9 mouse cellular contexts compared by ENCODE assay signal in genomic region chr16:22310649-22311048, GRCm38 (mm10). TPM values are rescaled to one million over a fixed set of nuclear protein-coding genes. Genes with fewer than 3 reads are reported as not detected.
A peak's percentile ranks its signal among the peaks of the same experiment; 100 is the strongest.
DNase-seq lines count a peak whose midpoint lies in the region; ATAC-seq and TF ChIP-seq lines count a peak whose summit lies in the region.
"Had no signal": no experiment of that assay in that cellular context is flagged by ENCODE, and none has a peak within 500 bp of the region (broad histone marks: within the 10 kb centered on the region; RNA-seq: fewer than 3 reads in every experiment).

No protein-coding gene starts in this region.

- no peaks in the 10 kb centered on the region for H3K79me2 ChIP-seq in liver, adult 2 months (ENCODE audit: control insufficient read depth, insufficient read depth, low read length)

- DNase-seq in adrenal gland, adult (ENCODE audit: inconsistent age in 2 of 2, low spot score in 1 of 2): peak; percentile 17 to 71
- no peak for DNase-seq in adrenal gland, adult 8-10 months
- peak; percentile 10 for DNase-seq in liver, adult 2 months (ENCODE audit: extremely low read depth, low read depth, low spot score)
- DNase-seq in brain, embryonic 14.5 days (ENCODE audit: low read depth): peak; percentile 38
- DNase-seq in kidney, adult 8-10 months: peak; percentile 37 to 57
- peak; percentile 53 for DNase-seq in lung, postnatal 10 days
- DNase-seq in yolk sac, embryonic 10.5 days (ENCODE audit: low spot score): peak; percentile 56

- no peak for ATAC-seq in liver, embryonic 12.5 days

- TF ChIP-seq POLR2A in liver, adult 2 months (IDR thresholded peaks at IDR 0.05; ENCODE audit: extremely low read depth, insufficient read depth, low read length): no peak
- no peak for TF ChIP-seq POLR2A in brain, embryonic 14.5 days (IDR thresholded peaks at IDR 0.05; ENCODE audit: borderline replicate concordance, extremely low read depth, insufficient read depth, insufficient read length, poor library complexity, severe bottlenecking)

- no peak overlapping the region for H3K9ac ChIP-seq in liver, adult 2 months (ENCODE audit: low read depth, low read length)
- no peak overlapping the region for H3K9ac ChIP-seq in liver, embryonic 12.5 days
- H3K9ac ChIP-seq: lung, embryonic 15.5 days had no signal

- no peaks in the 10 kb centered on the region for H3K36me3 ChIP-seq in liver, adult 2 months (ENCODE audit: control insufficient read depth, insufficient read depth, low read length)
- no peaks in the 10 kb centered on the region for H3K36me3 ChIP-seq in liver, embryonic 12.5 days
- H3K36me3 ChIP-seq: lung, embryonic 15.5 days had no signal

- H3K9me3 ChIP-seq in liver, embryonic 12.5 days (replicated peaks): no peaks in the 10 kb centered on the region
- H3K9me3 ChIP-seq: lung, embryonic 15.5 days had no signal

- H3K4me3 ChIP-seq in liver, adult 2 months (ENCODE audit: insufficient read depth, low read depth, low read length): no peak overlapping the region
- H3K4me3 ChIP-seq in liver, embryonic 12.5 days: no peak overlapping the region
- H3K4me3 ChIP-seq: lung, embryonic 15.5 days had no signal

- H3K4me1 ChIP-seq in liver, adult 2 months (ENCODE audit: control insufficient read depth, insufficient read depth, low read length): no peaks in the 10 kb centered on the region
- no peaks in the 10 kb centered on the region for H3K4me1 ChIP-seq in liver, embryonic 12.5 days
- H3K4me1 ChIP-seq: lung, embryonic 15.5 days had no signal

- peak; percentile 62 for TF ChIP-seq CTCF in liver, adult 2 months (IDR thresholded peaks at IDR 0.05; ENCODE audit: low read depth, low read length)
- TF ChIP-seq CTCF in brain, embryonic 14.5 days (IDR thresholded peaks at IDR 0.05; ENCODE audit: borderline replicate concordance, extremely low read depth, insufficient read depth, insufficient read length): peak; percentile 68; the same call in 1 of the 2 replicates

- H3K27me3 ChIP-seq in liver, adult 2 months (ENCODE audit: control insufficient read depth, insufficient read depth, low read length): no peaks in the 10 kb centered on the region
- no peaks in the 10 kb centered on the region for H3K27me3 ChIP-seq in liver, embryonic 12.5 days (replicated peaks)
- H3K27me3 ChIP-seq: lung, embryonic 15.5 days had no signal

- 13% methylated on average over 1 of the region's 1 CpGs for WGBS in liver, adult 2 months
- 25% methylated on average over 1 of the region's 1 CpGs for WGBS in liver, embryonic 12.5 days (ENCODE audit: insufficient replicate concordance)

- no peak overlapping the region for H3K4me2 ChIP-seq in liver, embryonic 12.5 days
- H3K4me2 ChIP-seq: lung, embryonic 15.5 days had no signal

- H3K27ac ChIP-seq in liver, adult 2 months (replicated peaks; ENCODE audit: insufficient read depth, low read depth, low read length): no peak overlapping the region
- H3K27ac ChIP-seq in liver, embryonic 12.5 days: no peak overlapping the region
- H3K27ac ChIP-seq: lung, embryonic 15.5 days had no signal

RNA-seq across cellular contexts. Expression of gene Tra2b, which starts 44.8 kb away (rescaled TPM):
- total RNA-seq in adrenal gland, adult 8-10 months (2022): 100 to 1,000 TPM in 1 of 4 experiments, 10 to 100 TPM in 3; 73.5 to 118 (median 95.5) TPM
- 49.4 and 53.4 TPM in 2 replicates for total RNA-seq in liver, adult 2 months (2014; rRNA removed)
- polyA plus RNA-seq in liver, adult 2 months (2012; rRNA removed): 9.4 and 12.8 TPM in 2 replicates
- 239 and 249 TPM in 2 replicates for polyA plus RNA-seq in liver, embryonic 12.5 days (2016; fragmentation: Nextera tagmentation; extraction: Ambion mirVana)
- polyA plus RNA-seq in brain, embryonic 14.5 days (2012; rRNA removed): 175 TPM in 2 replicates

Comparison
In these comparisons a context has a peak if more than half of its experiments do, and no peak if none do; other contexts are left out.
1. RNA of gene Tra2b, which starts 44.8 kb away (polyA plus RNA-seq): 239 to 249 TPM in liver, embryonic 12.5 days and 175 TPM in brain, embryonic 14.5 days; 9.4 to 12.8 TPM in liver, adult 2 months; every median in the first group is over 10 times any median in the second.